Mouse (Mus musculus) hindbrain, embryonic 14.5 days (tissue): ENCODE measurements around the gene Arhgef19. TPM values are rescaled to one million over a fixed set of nuclear protein-coding genes. Genes with fewer than 3 reads are reported as not detected.

Source experiments
- ATAC-seq: fragments of 200-750 bp; cut with Nextera tagmentation; 2 replicates; pipeline ENCODE4 v1.8.0; 2017; ENCODE audit warnings: moderate number of reproducible peaks, mild to moderate bottlenecking, moderate TSS enrichment, moderate library complexity; ENCODE audit not compliant: low FRiP score
- DNase-seq: peaks from one replicate; pipeline ENCODE4 v3.0.0-alpha.2; 2015; ENCODE audit warnings: low spot score
- H3K27ac ChIP-seq: fragments of 300-500 bp; sonication (generic); 2 replicates; pipeline ENCODE4 v1.5.1; 2014; ENCODE audit warnings: mild to moderate bottlenecking, moderate library complexity
- H3K27me3 ChIP-seq: fragments of 300-500 bp; sonication (generic); 2 replicates; pipeline ENCODE4 v1.6.1; 2014; ENCODE audit warnings: mild to moderate bottlenecking, low read length, mixed read lengths; ENCODE audit not compliant: control insufficient read depth, insufficient read depth
- H3K36me3 ChIP-seq: fragments of 300-500 bp; sonication (generic); replicated peaks from 2 replicates; pipeline ENCODE4 v1.6.1; 2014; ENCODE audit not compliant: control insufficient read depth, insufficient read depth
- H3K4me1 ChIP-seq: fragments of 300-500 bp; sonication (generic); replicated peaks from 2 replicates; pipeline ENCODE4 v1.6.1; 2014; ENCODE audit warnings: antibody characterized with exemption, low read length, mixed read lengths; ENCODE audit not compliant: control insufficient read depth, insufficient read depth
- H3K4me2 ChIP-seq: fragments of 300-500 bp; sonication (generic); replicated peaks from 2 replicates; pipeline ENCODE4 v1.6.1; 2014; ENCODE audit warnings: mild to moderate bottlenecking, moderate library complexity
- H3K4me3 ChIP-seq: fragments of 300-500 bp; sonication (generic); replicated peaks from 2 replicates; pipeline ENCODE4 v1.5.1; 2014; ENCODE audit warnings: mild to moderate bottlenecking, low read length
- H3K9ac ChIP-seq: fragments of 300-500 bp; sonication (generic); 2 replicates; pipeline ENCODE4 v1.6.1; 2014
- H3K9me3 ChIP-seq: fragments of 300-500 bp; sonication (generic); 2 replicates; pipeline ENCODE4 v1.6.1; 2016; ENCODE audit warnings: low read length; ENCODE audit not compliant: control insufficient read depth
- whole genome bisulfite sequencing: fragments of 180-500 bp; shearing (Covaris S2); extraction: QIAGEN DNeasy Blood & Tissue Kit; methylation state at CpG from one replicate; pipeline ENCODE4 v1.1.7; 2014; 5-methylcytosine and 5-hydroxymethylcytosine counted together
- polyA plus RNA-seq: library from polyadenylated mRNA; unstranded; fragments of >200 nt; fragmentation: Nextera tagmentation; extraction: Ambion mirVana; gene quantifications from 2 replicates; pipeline ENCODE4 v1.2.1, GENCODE M21; 2014

Arhgef19 gene
- polyA plus RNA-seq, result 0.78 and 1.1 TPM in 2 replicates

DNA sequence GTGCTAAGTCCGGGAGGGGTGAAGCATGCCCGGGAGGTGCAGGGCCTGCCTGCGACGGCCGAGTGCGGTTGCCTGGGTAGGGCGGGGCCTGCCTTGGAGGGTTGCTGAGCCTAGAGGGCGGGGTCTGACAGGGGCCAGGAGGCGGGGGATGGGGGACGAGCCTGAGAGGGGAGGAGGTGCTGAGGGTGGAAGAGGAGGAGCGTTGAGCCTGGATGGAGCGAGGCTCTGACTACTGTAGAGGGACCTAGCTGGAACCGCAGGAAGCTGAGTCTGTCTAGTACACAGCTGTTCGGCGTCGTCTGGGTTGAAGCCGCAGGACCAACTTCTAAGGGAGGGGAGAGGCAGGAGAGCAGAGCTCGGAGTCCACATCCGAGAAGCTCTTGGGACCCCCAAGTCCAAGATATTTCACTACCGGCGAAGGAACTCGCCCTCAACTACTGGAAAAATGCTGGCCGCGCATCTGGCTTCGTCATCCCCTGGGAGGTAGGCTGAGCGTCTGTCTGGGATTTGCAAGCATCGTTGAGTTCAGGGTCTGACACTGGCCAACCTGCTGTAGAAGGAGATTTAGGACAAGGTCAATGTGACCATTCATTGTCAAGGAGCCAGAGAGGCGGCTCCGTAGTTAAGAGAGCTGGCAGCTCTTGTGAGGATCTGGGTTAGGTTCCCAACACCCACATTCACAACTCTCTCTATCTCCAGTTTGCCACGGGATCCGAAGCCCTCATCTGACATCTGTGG lies at the start of gene Arhgef19:
Gene Arhgef19, plus strand, starts transcription at position 112 of the 738 bp plus-strand sequence.
- Histone ChIP-seq H3K4me3 (peak within 1 kb of the TSS; percentile 31), H3K4me2 (peak within 1 kb of the TSS; percentile 61), H3K9me3 (no peaks in the 10 kb centered on the region), H3K36me3 (no peaks in the 10 kb centered on the region), H3K4me1 (peaks cover 33% of the 10 kb centered on the region), H3K27ac (no peak within 1 kb of the TSS), H3K27me3 (peaks cover 63% of the 10 kb centered on the region), H3K9ac (peak within 1 kb of the TSS; percentile 41; the same call in 1 of the 2 replicates)
- DNase-seq (peak; percentile 36), ATAC-seq (peak; percentile 84)
- under 1% methylated on average over 31 of the region's 31 CpGs for WGBS

DNA sequence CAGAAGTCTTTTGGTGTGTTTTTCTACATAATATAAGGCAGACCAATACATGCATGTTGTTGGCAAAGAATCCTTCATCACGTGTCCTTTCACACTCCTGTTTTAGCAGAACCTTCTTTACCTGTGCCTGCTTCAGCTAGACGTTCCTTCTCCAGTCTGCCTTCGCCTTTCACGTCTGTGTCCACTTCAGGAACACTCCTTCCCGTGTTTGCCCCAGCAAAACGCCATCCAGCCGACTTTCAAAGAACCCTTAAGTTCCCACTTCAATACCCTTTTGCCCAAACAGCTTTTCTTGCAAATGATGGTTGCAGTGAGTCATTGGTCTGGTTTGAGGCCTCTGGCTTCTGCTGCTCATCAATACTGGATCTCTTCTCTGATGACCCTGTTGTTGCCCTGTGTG lies 48.0 kb upstream of the Arhgef19 start:
- Histone ChIP-seq H3K4me1 (no peaks in the 10 kb centered on the region), H3K9me3 (no peaks in the 10 kb centered on the region), H3K9ac (no peak overlapping the region), H3K27ac (no peak overlapping the region), H3K4me2 (no peak overlapping the region), H3K27me3 (no peaks in the 10 kb centered on the region), H3K36me3 (peaks cover 51% of the 10 kb centered on the region), H3K4me3 (no peak overlapping the region)
- DNase-seq, result no peak
- no peak for ATAC-seq
- WGBS, result 93% methylated on average over 7 of the region's 7 CpGs

DNA sequence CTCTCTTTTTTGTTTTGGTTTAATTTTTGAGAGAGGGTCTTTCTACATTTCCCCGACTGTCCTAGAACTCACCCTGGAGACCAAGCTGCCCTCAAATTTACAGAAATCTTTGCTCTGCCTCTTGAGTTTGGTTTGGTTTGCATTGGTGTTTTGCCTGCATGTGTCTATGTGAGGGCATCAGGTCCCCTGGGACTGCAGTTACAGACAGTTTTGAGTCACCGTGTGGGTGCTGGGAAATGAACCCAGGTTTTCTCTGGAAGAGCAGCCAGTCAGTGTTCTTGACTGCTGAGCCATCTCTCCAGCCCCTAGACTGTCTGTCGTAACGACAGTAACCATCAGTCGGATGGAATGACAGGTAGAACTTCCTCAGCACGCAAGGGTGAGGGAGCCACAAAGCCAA lies 44.7 kb upstream of the Arhgef19 start:
- H3K4me2 ChIP-seq, result no peak overlapping the region
- DNase-seq, result no peak
- no peaks in the 10 kb centered on the region for H3K27me3 ChIP-seq
- no peaks in the 10 kb centered on the region for H3K4me1 ChIP-seq
- H3K36me3 ChIP-seq, result peaks cover 82% of the 10 kb centered on the region
- H3K4me3 ChIP-seq, result no peak overlapping the region
- ATAC-seq, result no peak
- no peaks in the 10 kb centered on the region for H3K9me3 ChIP-seq
- H3K27ac ChIP-seq, result no peak overlapping the region
- no peak overlapping the region for H3K9ac ChIP-seq
- WGBS, result 94% methylated on average over 6 of the region's 6 CpGs

DNA sequence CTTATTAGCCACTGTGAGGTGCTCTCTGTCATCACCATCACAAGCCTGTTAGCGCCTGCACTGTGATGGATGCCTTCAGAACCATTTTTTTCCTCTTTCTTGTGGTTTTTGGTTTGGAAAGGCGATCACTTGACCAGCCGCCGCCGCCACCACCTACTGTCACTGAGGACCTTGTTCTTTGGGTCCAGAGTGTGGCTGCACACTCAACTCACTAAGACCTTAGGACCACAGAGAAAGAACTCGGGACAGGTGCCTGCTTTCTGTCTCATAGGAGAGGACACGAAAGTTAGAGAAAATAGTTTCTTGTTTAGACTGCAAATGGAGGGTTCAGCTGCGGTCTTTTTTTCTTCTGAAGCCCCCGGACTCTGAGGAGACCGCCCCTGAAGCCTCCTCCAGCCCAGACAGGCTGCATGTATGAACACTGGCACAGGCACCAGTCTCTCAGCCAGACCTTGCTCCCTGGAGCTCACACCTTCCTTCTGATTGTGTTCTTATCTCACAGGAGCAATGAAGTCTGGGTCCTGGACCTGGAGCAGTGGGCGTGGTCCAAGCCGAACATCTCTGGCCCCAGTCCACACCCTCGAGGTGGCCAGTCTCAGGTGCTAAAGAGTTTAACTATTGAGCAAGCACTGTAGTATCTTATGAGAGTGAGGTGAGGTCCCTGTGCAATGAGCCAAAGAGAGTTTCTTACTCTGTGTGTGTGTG lies 42.2 kb upstream of the Arhgef19 start:
- ATAC-seq (no peak), DNase-seq (no peak)
- no peak overlapping the region for H3K4me2 ChIP-seq
- WGBS, result 98% methylated on average over 13 of the region's 13 CpGs
- no peaks in the 10 kb centered on the region for H3K27me3 ChIP-seq
- no peaks in the 10 kb centered on the region for H3K4me1 ChIP-seq
- no peak overlapping the region for H3K27ac ChIP-seq
- no peak overlapping the region for H3K9ac ChIP-seq
- H3K4me3 ChIP-seq, result no peak overlapping the region
- peaks cover 89% of the 10 kb centered on the region for H3K36me3 ChIP-seq
- no peaks in the 10 kb centered on the region for H3K9me3 ChIP-seq

DNA sequence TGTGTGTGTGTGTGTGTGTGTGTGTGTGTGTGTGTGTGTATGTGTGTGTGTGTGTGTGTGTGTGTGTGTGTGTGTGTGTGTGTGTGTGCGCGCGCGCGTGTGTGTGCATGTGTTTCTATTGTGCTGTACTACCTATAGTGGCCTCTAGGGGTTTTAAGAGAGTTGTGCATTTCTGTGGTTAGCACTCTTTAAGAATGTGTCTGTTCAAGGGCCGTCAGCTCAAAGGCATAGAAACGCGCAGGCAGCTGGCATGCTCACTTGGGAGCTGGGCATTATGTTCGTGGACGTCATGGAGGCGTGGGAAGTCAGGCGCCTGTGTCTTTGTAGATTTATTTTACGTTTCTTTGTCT lies 41.6 kb upstream of the Arhgef19 start:
- H3K9ac ChIP-seq, result no peak overlapping the region
- no peaks in the 10 kb centered on the region for H3K4me1 ChIP-seq
- DNase-seq, result no peak
- 95% methylated on average over 13 of the region's 13 CpGs for WGBS
- ATAC-seq, result no peak
- no peaks in the 10 kb centered on the region for H3K27me3 ChIP-seq
- no peak overlapping the region for H3K27ac ChIP-seq
- peaks cover 92% of the 10 kb centered on the region for H3K36me3 ChIP-seq
- no peak overlapping the region for H3K4me3 ChIP-seq
- H3K9me3 ChIP-seq, result no peaks in the 10 kb centered on the region
- H3K4me2 ChIP-seq, result no peak overlapping the region

DNA sequence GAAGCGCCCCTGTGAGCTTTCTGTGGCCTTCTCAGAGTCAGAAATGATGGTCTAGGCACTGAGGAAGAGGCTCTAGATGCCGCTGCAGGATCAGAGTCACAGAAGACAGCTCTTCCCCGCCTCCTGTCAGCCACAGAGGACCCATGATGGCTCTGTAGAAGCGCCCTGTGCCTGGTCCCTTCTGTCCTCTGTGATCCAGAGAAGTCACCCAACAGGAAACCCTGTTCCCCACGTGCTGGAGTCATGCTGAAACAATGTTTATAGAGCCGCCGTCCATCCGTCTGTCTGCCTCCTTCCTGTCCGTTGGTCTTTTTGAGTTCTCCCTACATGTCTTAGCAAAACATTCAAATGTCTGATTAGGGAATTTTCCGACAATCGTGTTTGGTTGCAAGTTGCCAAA lies 38.4 kb upstream of the Arhgef19 start:
- H3K36me3 ChIP-seq, result peaks cover 84% of the 10 kb centered on the region

DNA sequence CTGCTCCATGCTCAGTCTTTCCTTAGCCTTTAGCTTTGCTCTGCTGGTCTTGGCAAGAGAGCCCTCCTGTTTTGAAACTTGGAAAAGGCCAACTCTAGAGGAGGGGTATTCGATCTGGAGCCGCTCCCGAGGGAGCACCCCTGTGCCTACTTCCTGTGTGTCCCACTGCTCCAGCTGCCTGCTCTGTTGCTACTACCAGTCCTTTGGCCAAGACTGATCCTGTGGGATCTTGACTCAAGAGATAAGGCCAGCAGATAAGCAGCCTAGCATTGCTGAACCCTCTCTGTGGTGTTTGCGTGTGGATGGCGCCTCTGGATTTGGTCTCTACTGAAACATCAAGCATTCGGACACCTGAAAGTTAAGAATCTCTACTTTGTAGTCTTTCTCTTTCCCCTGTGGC lies 37.1 kb upstream of the Arhgef19 start:
- H3K4me2 ChIP-seq, result no peak overlapping the region
- H3K4me3 ChIP-seq, result no peak overlapping the region
- H3K36me3 ChIP-seq, result peaks cover 72% of the 10 kb centered on the region
- DNase-seq (no peak), ATAC-seq (no peak)
- no peak overlapping the region for H3K9ac ChIP-seq
- H3K4me1 ChIP-seq, result no peaks in the 10 kb centered on the region
- H3K27ac ChIP-seq, result no peak overlapping the region
- H3K9me3 ChIP-seq, result no peaks in the 10 kb centered on the region
- 92% methylated on average over 6 of the region's 6 CpGs for WGBS
- H3K27me3 ChIP-seq, result no peaks in the 10 kb centered on the region

More for the DNA sequence above, 38.4 kb upstream of the Arhgef19 start:
- ATAC-seq (no peak), DNase-seq (no peak)
- Histone ChIP-seq H3K9me3 (no peaks in the 10 kb centered on the region), H3K9ac (no peak overlapping the region), H3K27ac (no peak overlapping the region), H3K4me3 (no peak overlapping the region), H3K27me3 (no peaks in the 10 kb centered on the region), H3K4me2 (no peak overlapping the region), H3K4me1 (no peaks in the 10 kb centered on the region)
- 83% methylated on average over 11 of the region's 11 CpGs for WGBS

DNA sequence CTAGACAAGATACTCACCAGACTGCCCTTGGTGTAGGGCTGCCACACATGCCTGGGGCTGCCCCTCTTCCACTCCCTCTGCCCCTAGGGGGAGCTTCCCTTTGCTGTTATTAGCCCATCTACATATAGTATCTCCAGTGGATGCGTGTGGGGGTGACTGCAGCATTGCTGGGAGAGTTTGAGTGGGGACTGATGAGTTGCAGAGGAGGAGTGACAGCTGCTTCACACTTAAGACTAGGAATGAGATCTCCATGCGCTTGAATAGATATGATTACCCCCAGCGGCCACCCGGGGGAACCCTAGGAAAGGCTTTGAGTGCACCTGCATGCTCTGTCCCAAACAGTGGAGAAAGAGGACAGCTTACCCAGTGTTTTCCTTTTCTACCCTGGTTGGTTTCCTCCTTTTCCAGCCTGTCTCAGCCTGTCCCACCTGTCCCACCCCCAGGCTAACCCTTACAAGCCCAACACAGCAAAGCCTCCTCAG lies 34.7 kb upstream of the Arhgef19 start:
- H3K27ac ChIP-seq, result no peak overlapping the region
- no peak overlapping the region for H3K4me3 ChIP-seq
- H3K9me3 ChIP-seq, result no peaks in the 10 kb centered on the region
- H3K36me3 ChIP-seq, result peaks cover 48% of the 10 kb centered on the region
- ATAC-seq, result no peak
- H3K4me1 ChIP-seq, result no peaks in the 10 kb centered on the region
- no peak overlapping the region for H3K4me2 ChIP-seq
- H3K27me3 ChIP-seq, result no peaks in the 10 kb centered on the region
- 75% methylated on average over 4 of the region's 4 CpGs for WGBS
- DNase-seq, result no peak
- no peak overlapping the region for H3K9ac ChIP-seq

DNA sequence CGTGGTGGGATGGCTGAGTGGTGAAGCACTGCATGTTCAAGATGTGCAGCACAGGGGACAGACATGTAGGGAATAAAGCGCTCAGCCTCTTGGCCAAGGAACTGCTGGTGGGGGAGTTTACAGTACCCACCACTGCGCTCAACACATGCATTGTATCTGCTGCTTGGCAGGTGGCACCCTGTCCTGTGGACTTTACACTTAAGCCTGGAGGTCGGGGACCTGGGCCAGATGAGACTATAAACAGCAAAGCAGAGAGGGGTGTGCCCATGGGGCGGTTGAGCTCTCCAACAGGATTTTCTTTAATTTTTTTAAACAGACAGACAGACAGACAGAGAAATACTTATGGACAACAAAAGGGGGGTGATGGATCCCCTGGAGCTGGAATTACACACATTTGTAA lies 32.2 kb upstream of the Arhgef19 start:
- H3K36me3 ChIP-seq, result peaks cover 26% of the 10 kb centered on the region
- no peak overlapping the region for H3K4me2 ChIP-seq
- 93% methylated on average over 5 of the region's 5 CpGs for WGBS
- no peaks in the 10 kb centered on the region for H3K9me3 ChIP-seq
- no peak for DNase-seq
- ATAC-seq, result no peak
- no peak overlapping the region for H3K27ac ChIP-seq
- no peaks in the 10 kb centered on the region for H3K27me3 ChIP-seq
- no peaks in the 10 kb centered on the region; the same call in 1 of the 2 replicates for H3K4me1 ChIP-seq
- H3K9ac ChIP-seq, result no peak overlapping the region
- H3K4me3 ChIP-seq, result no peak overlapping the region
